9 mouse cellular contexts compared by ENCODE assay signal in the genomic region with DNA sequence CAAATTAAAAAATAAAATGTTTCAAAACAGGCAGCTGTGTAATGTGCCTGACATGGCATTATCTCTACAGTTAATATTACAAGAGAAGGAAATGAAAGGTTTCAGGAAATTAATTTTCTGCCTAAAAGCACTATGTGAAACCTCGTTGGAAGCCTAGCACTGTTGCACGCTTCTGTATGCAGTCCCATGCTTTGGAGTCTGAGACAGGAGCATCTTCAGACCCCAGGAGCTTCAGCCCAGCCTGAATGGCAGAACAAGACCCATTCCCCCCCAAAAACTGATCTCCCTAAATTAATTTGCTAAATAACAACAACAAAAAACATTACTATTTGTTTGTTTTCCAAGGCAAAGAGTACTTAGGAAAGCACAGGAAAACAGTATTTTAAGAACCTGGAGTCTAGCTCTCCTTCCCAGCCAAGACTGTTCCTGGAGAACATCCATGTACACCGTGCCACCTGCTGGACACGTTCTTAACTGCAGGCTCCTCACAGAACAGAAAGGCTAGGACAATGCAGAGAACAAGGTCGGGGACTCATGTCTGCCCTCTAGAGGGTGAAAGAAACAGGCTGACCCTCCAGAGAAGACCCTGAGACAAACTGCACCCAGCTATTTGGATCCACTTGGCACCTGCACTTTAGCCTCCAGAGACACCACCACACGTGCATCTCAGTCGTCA. TPM values are rescaled to one million over a fixed set of nuclear protein-coding genes. Genes with fewer than 3 reads are reported as not detected.
DNase-seq lines count a peak whose midpoint lies in the region; ATAC-seq and TF ChIP-seq lines count a peak whose summit lies in the region.
"Not testable (repeated sequence)": the region's sequence is repeated elsewhere in the genome, so short reads cannot be mapped to it uniquely, and the experiment has no call there.
"Had no signal": no experiment of that assay in that cellular context is flagged by ENCODE, and none has a peak within 500 bp of the region (broad histone marks: within the 10 kb centered on the region; RNA-seq: fewer than 3 reads in every experiment).

No protein-coding gene starts in this region.

- not testable (repeated sequence) for H3K4me3 ChIP-seq in forebrain, embryonic 16.5 days (replicated peaks; ENCODE audit: low read length); hindbrain, embryonic 10.5 days; layer of hippocampus, adult 2 months; lung, embryonic 14.5 days (ENCODE audit: low read depth, low read length)

- not testable (repeated sequence) for H3K4me2 ChIP-seq in forebrain, embryonic 16.5 days (ENCODE audit: low read length); lung, embryonic 14.5 days

- WGBS in forebrain, embryonic 16.5 days, result 25% methylated on average over 6 of the region's 7 CpGs
- 17% methylated on average over 7 of the region's 7 CpGs for WGBS in hindbrain, embryonic 10.5 days
- WGBS in lung, embryonic 14.5 days, result 14% methylated on average over 6 of the region's 7 CpGs

- H3K9ac ChIP-seq in forebrain, embryonic 16.5 days (replicated peaks; ENCODE audit: low read depth, low read length); lung, embryonic 14.5 days: not testable (repeated sequence)

- not testable (repeated sequence) for H3K27me3 ChIP-seq in forebrain, embryonic 16.5 days (replicated peaks; ENCODE audit: control insufficient read depth, insufficient read depth, low read length); hindbrain, embryonic 10.5 days (ENCODE audit: insufficient read depth, poor library complexity, severe bottlenecking); lung, embryonic 14.5 days (ENCODE audit: insufficient read depth, low read length)

- not testable (repeated sequence) for H3K27ac ChIP-seq in forebrain, embryonic 16.5 days (ENCODE audit: low read length); hindbrain, embryonic 10.5 days; layer of hippocampus, adult 2 months; lung, embryonic 14.5 days (ENCODE audit: low read depth)

- peak; percentile 80 for DNase-seq in ES-CJ7 (ENCODE audit: low read depth, low spot score)
- peak; percentile 58 for DNase-seq in cerebellum, adult 11-12 months
- peak; percentile 79 for DNase-seq in hindbrain, embryonic 10.5 days (ENCODE audit: low spot score)
- peak; percentile 77 to 84 for DNase-seq in layer of hippocampus, adult 2 months (ENCODE audit: low spot score in 2 of 2)
- DNase-seq in lung, embryonic 14.5 days, result peak; percentile 93
- DNase-seq in ovary, postnatal 14 days (ENCODE audit: low spot score), result peak; percentile 76
- DNase-seq in thymus, postnatal 10 days (ENCODE audit: low spot score in 2 of 2), result peak; percentile 22 to 58

- H3K4me1 ChIP-seq in forebrain, embryonic 16.5 days (replicated peaks; ENCODE audit: control insufficient read depth, insufficient read depth, low read length); hindbrain, embryonic 10.5 days (replicated peaks); lung, embryonic 14.5 days (ENCODE audit: insufficient read depth): not testable (repeated sequence)

- ATAC-seq in forebrain, embryonic 16.5 days, result peak; percentile 84
- peak; percentile 75; the same call in 1 of the 2 replicates for ATAC-seq in lung, embryonic 14.5 days (ENCODE audit: insufficient read depth)

- H3K36me3 ChIP-seq in forebrain, embryonic 16.5 days (ENCODE audit: control insufficient read depth, insufficient read depth); hindbrain, embryonic 10.5 days; lung, embryonic 14.5 days (ENCODE audit: insufficient read depth): not testable (repeated sequence)

- H3K9me3 ChIP-seq in forebrain, embryonic 16.5 days (ENCODE audit: control insufficient read depth, low read length); hindbrain, embryonic 10.5 days; lung, embryonic 14.5 days (ENCODE audit: low read depth, low read length): not testable (repeated sequence)

- TF ChIP-seq CTCF in layer of hippocampus, adult 2 months (conservative IDR thresholded peaks at IDR 0.05), result peak; percentile 82
- peak; percentile 86 for TF ChIP-seq CTCF in lung, embryonic 14.5 days (IDR thresholded peaks at IDR 0.05; ENCODE audit: low read depth)

RNA-seq across cellular contexts. Expression of gene Fthl17b, which starts 14.5 kb away (rescaled TPM):
- not detected in 2 replicates for polyA plus RNA-seq in forebrain, embryonic 16.5 days (2015; fragmentation: Nextera tagmentation; extraction: Ambion mirVana)
- not detected in 2 replicates for polyA plus RNA-seq in hindbrain, embryonic 10.5 days (2016; fragmentation: Nextera tagmentation; extraction: Ambion mirVana)
- not detected for total RNA-seq in layer of hippocampus, adult 2 months (2021)
- polyA plus RNA-seq in lung, embryonic 14.5 days (2014; fragmentation: Nextera tagmentation; extraction: Ambion mirVana), result not detected in 2 replicates
- total RNA-seq: megakaryocyte, adult 5-6 weeks had no signal

RNA-seq across cellular contexts. Expression of gene Fthl17c, which starts 28.1 kb away (rescaled TPM):
- polyA plus RNA-seq in forebrain, embryonic 16.5 days (2015; fragmentation: Nextera tagmentation; extraction: Ambion mirVana), result not detected in 2 replicates
- polyA plus RNA-seq in hindbrain, embryonic 10.5 days (2016; fragmentation: Nextera tagmentation; extraction: Ambion mirVana), result not detected in 2 replicates
- total RNA-seq in layer of hippocampus, adult 2 months (2021), result not detected
- not detected in 2 replicates for polyA plus RNA-seq in lung, embryonic 14.5 days (2014; fragmentation: Nextera tagmentation; extraction: Ambion mirVana)
- total RNA-seq: megakaryocyte, adult 5-6 weeks had no signal

RNA-seq across cellular contexts. Expression of gene Fthl17d, which starts 38.3 kb away (rescaled TPM):
- not detected in 2 replicates for polyA plus RNA-seq in forebrain, embryonic 16.5 days (2015; fragmentation: Nextera tagmentation; extraction: Ambion mirVana)
- not detected in 2 replicates for polyA plus RNA-seq in hindbrain, embryonic 10.5 days (2016; fragmentation: Nextera tagmentation; extraction: Ambion mirVana)
- not detected for total RNA-seq in layer of hippocampus, adult 2 months (2021)
- not detected in 2 replicates for polyA plus RNA-seq in lung, embryonic 14.5 days (2014; fragmentation: Nextera tagmentation; extraction: Ambion mirVana)
- total RNA-seq: megakaryocyte, adult 5-6 weeks had no signal

RNA-seq across cellular contexts. Expression of gene B630019K06Rik, which starts 56.1 kb away (rescaled TPM):
- 10.3 and 13.2 TPM in 2 replicates for polyA plus RNA-seq in forebrain, embryonic 16.5 days (2015; fragmentation: Nextera tagmentation; extraction: Ambion mirVana)
- polyA plus RNA-seq in hindbrain, embryonic 10.5 days (2016; fragmentation: Nextera tagmentation; extraction: Ambion mirVana), result 2.9 and 4.7 TPM in 2 replicates
- 10 to 100 TPM; 28.7 to 34.1 TPM for total RNA-seq in layer of hippocampus, adult 2 months (2021)
- 6.5 and 7.0 TPM in 2 replicates for polyA plus RNA-seq in lung, embryonic 14.5 days (2014; fragmentation: Nextera tagmentation; extraction: Ambion mirVana)
- total RNA-seq: megakaryocyte, adult 5-6 weeks had no signal

Comparison
In these comparisons a context has a peak if more than half of its experiments do, and no peak if none do; other contexts are left out.
1. DNase-seq: peak in every context shown above with its lines; median percentile 93 in lung, embryonic 14.5 days; 80 in layer of hippocampus, adult 2 months; 80 in ES-CJ7; 79 in hindbrain, embryonic 10.5 days; 76 in ovary, postnatal 14 days; 58 in cerebellum, adult 11-12 months; 40 in thymus, postnatal 10 days.